ENCODE assay signal across 9 mouse cellular contexts in the genomic region with DNA sequence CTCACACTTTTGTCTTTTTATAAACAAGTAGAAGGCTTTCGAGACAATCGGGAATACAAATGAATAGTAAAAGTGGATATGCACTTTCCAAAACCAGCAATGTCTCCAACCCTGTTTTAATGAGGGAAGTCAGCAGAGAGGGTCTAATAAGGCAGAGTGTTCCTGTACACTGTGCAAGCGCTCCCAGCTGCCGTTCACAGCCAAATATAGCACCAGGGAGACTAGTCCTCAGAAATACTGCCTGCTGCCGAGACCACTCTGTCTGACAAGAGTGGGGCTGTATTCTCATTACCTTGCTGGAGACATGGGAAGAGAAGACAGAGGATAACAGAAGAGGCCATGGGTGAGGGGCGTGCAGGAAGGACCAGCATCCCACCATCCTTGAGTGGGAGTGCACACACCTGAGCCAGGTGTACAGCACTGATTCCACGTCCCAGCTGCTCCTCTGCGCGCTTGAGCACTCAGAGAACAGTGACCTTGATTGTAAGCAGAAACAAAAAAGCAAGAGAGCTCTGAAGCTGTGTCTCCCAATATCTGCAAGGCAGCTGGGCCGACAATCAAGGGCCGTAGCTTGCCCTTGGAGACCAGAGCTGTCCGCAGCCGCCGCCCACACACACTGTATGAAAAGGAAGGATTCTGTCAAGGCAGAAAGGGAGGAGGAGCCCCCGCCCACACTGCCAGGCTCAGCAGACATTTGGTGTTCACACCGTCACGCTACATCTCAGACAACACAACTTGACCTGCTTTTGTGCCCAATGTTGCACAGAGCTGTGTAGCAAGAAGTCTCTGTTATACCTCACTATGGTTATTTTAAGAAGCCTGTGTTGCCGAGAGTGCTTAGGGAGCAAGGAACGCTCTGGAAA.
A peak's percentile ranks its signal among the peaks of the same experiment; 100 is the strongest.
DNase-seq lines count a peak whose midpoint lies in the region; ATAC-seq and TF ChIP-seq lines count a peak whose summit lies in the region.
"Had no signal": no experiment of that assay in that cellular context is flagged by ENCODE, and none has a peak within 500 bp of the region (broad histone marks: within the 10 kb centered on the region; RNA-seq: fewer than 3 reads in every experiment).

No protein-coding gene starts in this region.

- TF ChIP-seq CTCF in hindbrain, postnatal 0 days (IDR thresholded peaks at IDR 0.05; ENCODE audit: low read depth), result no peak
- TF ChIP-seq CTCF in midbrain, postnatal 0 days (IDR thresholded peaks at IDR 0.05), result no peak

- no peak overlapping the region for H3K9ac ChIP-seq in hindbrain, postnatal 0 days (replicated peaks; ENCODE audit: low read length)
- 0 out of 2 replicates have a peak overlapping the region, but pooled peaks have one; percentile 8 for H3K9ac ChIP-seq in midbrain, postnatal 0 days (replicated peaks; ENCODE audit: low read length, poor library complexity, severe bottlenecking)
- no peak overlapping the region for H3K9ac ChIP-seq in forebrain, embryonic 11.5 days (ENCODE audit: low read length)
- H3K9ac ChIP-seq: neural tube, embryonic 12.5 days had no signal

- DNase-seq in gastrocnemius, postnatal 14 days, result peak; percentile 27
- DNase-seq in gastrocnemius, adult 8-10 months (ENCODE audit: low spot score in 2 of 2), result no peak
- DNase-seq in hindbrain, postnatal 0 days (ENCODE audit: low spot score), result peak; percentile 28
- no peak for DNase-seq in midbrain, postnatal 0 days (ENCODE audit: low spot score)
- no peak for DNase-seq in forebrain, embryonic 11.5 days (ENCODE audit: low spot score)
- DNase-seq in urinary bladder, adult 2 months (ENCODE audit: low spot score), result no peak
- DNase-seq in urinary bladder, postnatal 10 days (ENCODE audit: low spot score), result no peak

- peaks cover 5% of the 10 kb centered on the region; the same call in 1 of the 2 replicates for H3K4me1 ChIP-seq in hindbrain, postnatal 0 days (ENCODE audit: insufficient read depth, low read length)
- peaks cover 7% of the 10 kb centered on the region for H3K4me1 ChIP-seq in midbrain, postnatal 0 days (ENCODE audit: insufficient read depth, low read length)
- H3K4me1 ChIP-seq in forebrain, embryonic 11.5 days (replicated peaks; ENCODE audit: control insufficient read depth, insufficient read depth, low read length), result no peaks in the 10 kb centered on the region

- no peaks in the 10 kb centered on the region for H3K36me3 ChIP-seq in hindbrain, postnatal 0 days (ENCODE audit: insufficient read depth, low read length)
- no peaks in the 10 kb centered on the region for H3K36me3 ChIP-seq in midbrain, postnatal 0 days (ENCODE audit: insufficient read depth, low read length)
- no peaks in the 10 kb centered on the region for H3K36me3 ChIP-seq in forebrain, embryonic 11.5 days (ENCODE audit: control insufficient read depth, insufficient read depth, low read length)
- H3K36me3 ChIP-seq: neural tube, embryonic 12.5 days had no signal

- H3K27me3 ChIP-seq in hindbrain, postnatal 0 days (ENCODE audit: insufficient read depth, low read length), result no peaks in the 10 kb centered on the region
- no peaks in the 10 kb centered on the region for H3K27me3 ChIP-seq in midbrain, postnatal 0 days (ENCODE audit: insufficient read depth, low read length)
- no peaks in the 10 kb centered on the region for H3K27me3 ChIP-seq in forebrain, embryonic 11.5 days (ENCODE audit: control insufficient read depth, insufficient read depth, low read length)
- H3K27me3 ChIP-seq: neural tube, embryonic 12.5 days had no signal

- intact Hi-C loops in gastrocnemius, postnatal 14 days (cut with DNase I; ENCODE audit: low total_unique reads), result no loop called here

- H3K4me3 ChIP-seq in hindbrain, postnatal 0 days (ENCODE audit: low read length), result no peak overlapping the region
- H3K4me3 ChIP-seq in midbrain, postnatal 0 days (ENCODE audit: low read depth, low read length), result no peak overlapping the region
- no peak overlapping the region for H3K4me3 ChIP-seq in forebrain, embryonic 11.5 days (ENCODE audit: low read depth, low read length)
- H3K4me3 ChIP-seq: neural tube, embryonic 12.5 days had no signal

- peak; percentile 76 for ATAC-seq in frontal cortex, adult (ENCODE audit: low TSS enrichment)
- ATAC-seq in hindbrain, postnatal 0 days, result peak; percentile 68; the same call in 1 of the 2 replicates
- ATAC-seq in midbrain, postnatal 0 days (ENCODE audit: low FRiP score), result no peak
- ATAC-seq in forebrain, embryonic 11.5 days (replicated peaks; ENCODE audit: low FRiP score), result no peak

- H3K4me2 ChIP-seq in hindbrain, postnatal 0 days (ENCODE audit: low read depth, low read length), result peak overlapping the region; percentile 27
- H3K4me2 ChIP-seq in midbrain, postnatal 0 days (ENCODE audit: low read depth, low read length, poor library complexity, severe bottlenecking), result peak overlapping the region; percentile 26; the same call in 1 of the 2 replicates
- no peak overlapping the region for H3K4me2 ChIP-seq in forebrain, embryonic 11.5 days (ENCODE audit: low read depth, low read length, severe bottlenecking)
- H3K4me2 ChIP-seq: neural tube, embryonic 12.5 days had no signal

- WGBS in hindbrain, postnatal 0 days, result 47% methylated on average over 19 of the region's 19 CpGs
- WGBS in midbrain, postnatal 0 days, result 44% methylated on average over 19 of the region's 19 CpGs
- WGBS in forebrain, embryonic 11.5 days, result 81% methylated on average over 19 of the region's 19 CpGs

- no peaks in the 10 kb centered on the region for H3K9me3 ChIP-seq in hindbrain, postnatal 0 days (ENCODE audit: low read length)
- H3K9me3 ChIP-seq in midbrain, postnatal 0 days (ENCODE audit: low read length), result no peaks in the 10 kb centered on the region
- no peaks in the 10 kb centered on the region for H3K9me3 ChIP-seq in forebrain, embryonic 11.5 days (ENCODE audit: control insufficient read depth, low read length)
- H3K9me3 ChIP-seq: neural tube, embryonic 12.5 days had no signal

- peak overlapping the region; percentile 5; the same call in 1 of the 2 replicates for H3K27ac ChIP-seq in hindbrain, postnatal 0 days
- peak overlapping the region; percentile 67 for H3K27ac ChIP-seq in midbrain, postnatal 0 days (ENCODE audit: low read depth, low read length)
- H3K27ac ChIP-seq in forebrain, embryonic 11.5 days (ENCODE audit: low read depth, low read length), result no peak overlapping the region
- H3K27ac ChIP-seq: neural tube, embryonic 12.5 days had no signal

Comparison
In these comparisons a context has a peak if more than half of its experiments do, and no peak if none do; other contexts are left out.
1. DNase-seq: peak in gastrocnemius, postnatal 14 days (single experiment) and hindbrain, postnatal 0 days (single experiment); none in gastrocnemius, adult 8-10 months (0 of 2), midbrain, postnatal 0 days (single experiment), forebrain, embryonic 11.5 days (single experiment), urinary bladder, adult 2 months (single experiment) and urinary bladder, postnatal 10 days (single experiment).
2. ATAC-seq: peak in frontal cortex, adult (single experiment) and hindbrain, postnatal 0 days (single experiment); none in midbrain, postnatal 0 days (single experiment) and forebrain, embryonic 11.5 days (single experiment).